25 mouse cellular contexts compared by ENCODE assay signal in the genomic region with DNA sequence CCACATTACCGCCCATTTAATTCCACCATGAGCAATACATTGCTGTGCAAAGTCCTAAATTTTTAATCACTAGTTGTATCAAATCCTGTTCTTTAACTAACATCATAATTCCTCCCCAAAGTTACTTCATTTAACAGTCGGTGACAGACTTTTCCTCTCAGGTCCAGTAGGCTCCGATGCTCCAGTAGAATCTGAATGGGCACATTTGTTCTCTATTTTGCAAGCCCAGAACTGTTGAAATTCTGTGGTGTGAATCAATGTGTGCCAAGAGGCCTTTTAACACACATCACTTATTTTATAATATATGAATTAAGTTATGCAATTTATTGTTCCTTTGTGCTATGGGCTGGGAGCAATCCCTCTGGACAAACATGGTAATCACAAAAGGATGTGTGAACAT. TPM values are rescaled to one million over a fixed set of nuclear protein-coding genes. Genes with fewer than 3 reads are reported as not detected.
DNase-seq lines count a peak whose midpoint lies in the region; ATAC-seq lines count a peak whose summit lies in the region.
"Had no signal": no experiment of that assay in that cellular context is flagged by ENCODE, and none has a peak within 500 bp of the region (broad histone marks: within the 10 kb centered on the region; RNA-seq: fewer than 3 reads in every experiment).

No protein-coding gene starts in this region.

- no peaks in the 10 kb centered on the region for H3K27me3 ChIP-seq in forebrain, embryonic 12.5 days
- no peaks in the 10 kb centered on the region for H3K27me3 ChIP-seq in heart, embryonic 12.5 days (replicated peaks)
- H3K27me3 ChIP-seq: embryonic facial prominence, embryonic 12.5 days; embryonic facial prominence, embryonic 15.5 days; forebrain, embryonic 13.5 days; heart, embryonic 13.5 days had no signal

- 91% methylated on average over 3 of the region's 3 CpGs for WGBS in forebrain, embryonic 12.5 days
- 81% methylated on average over 3 of the region's 3 CpGs for whole genome bisulfite sequencing in heart, embryonic 12.5 days

- H3K36me3 ChIP-seq in forebrain, embryonic 12.5 days (replicated peaks), result no peaks in the 10 kb centered on the region
- H3K36me3 ChIP-seq in heart, embryonic 12.5 days, result no peaks in the 10 kb centered on the region
- H3K36me3 ChIP-seq: embryonic facial prominence, embryonic 12.5 days; embryonic facial prominence, embryonic 15.5 days; heart, embryonic 13.5 days had no signal

- H3K4me1 ChIP-seq in forebrain, embryonic 12.5 days, result no peaks in the 10 kb centered on the region
- H3K4me1 ChIP-seq in heart, embryonic 12.5 days (replicated peaks), result no peaks in the 10 kb centered on the region
- H3K4me1 ChIP-seq: embryonic facial prominence, embryonic 12.5 days had no signal

- no peak overlapping the region for H3K4me2 ChIP-seq in forebrain, embryonic 12.5 days
- H3K4me2 ChIP-seq in heart, embryonic 12.5 days, result no peak overlapping the region
- H3K4me2 ChIP-seq: embryonic facial prominence, embryonic 12.5 days; embryonic facial prominence, embryonic 15.5 days; forebrain, embryonic 13.5 days; heart, embryonic 13.5 days; hindbrain, embryonic 14.5 days had no signal

- ATAC-seq in granulocyte monocyte progenitor cell, adult 5-6 weeks (replicated peaks; ENCODE audit: poor library complexity, severe bottlenecking), result peak; percentile 38
- ATAC-seq in forebrain, embryonic 12.5 days (ENCODE audit: low FRiP score), result no peak
- no peak for ATAC-seq in heart, embryonic 12.5 days (ENCODE audit: insufficient number of reproducible peaks, low FRiP score)
- ATAC-seq: activated CD4-positive, CD25-positive, alpha-beta regulatory T cell, adult 4 months; forebrain, embryonic 13.5 days; forebrain, embryonic 16.5 days; hindbrain, postnatal 0 days; inflammation-experienced regulatory T-cells, adult 6 months had no signal

- H3K27ac ChIP-seq in forebrain, embryonic 12.5 days, result no peak overlapping the region
- no peak overlapping the region for H3K27ac ChIP-seq in heart, embryonic 12.5 days (ENCODE audit: poor library complexity, severe bottlenecking)
- H3K27ac ChIP-seq: embryonic facial prominence, embryonic 12.5 days; embryonic facial prominence, embryonic 15.5 days; forebrain, embryonic 13.5 days; heart, embryonic 13.5 days; hindbrain, embryonic 14.5 days; hindbrain, postnatal 0 days had no signal

- H3K4me3 ChIP-seq in forebrain, embryonic 12.5 days (replicated peaks), result no peak overlapping the region
- H3K4me3 ChIP-seq in heart, embryonic 12.5 days, result no peak overlapping the region
- H3K4me3 ChIP-seq: embryonic facial prominence, embryonic 12.5 days; embryonic facial prominence, embryonic 15.5 days; forebrain, embryonic 13.5 days; heart, embryonic 13.5 days had no signal

- H3K9me3 ChIP-seq in forebrain, embryonic 12.5 days, result no peaks in the 10 kb centered on the region
- H3K9me3 ChIP-seq in heart, embryonic 12.5 days (replicated peaks), result no peaks in the 10 kb centered on the region
- H3K9me3 ChIP-seq: embryonic facial prominence, embryonic 12.5 days; embryonic facial prominence, embryonic 15.5 days; forebrain, embryonic 13.5 days; heart, embryonic 13.5 days had no signal

- DNase-seq in 416B (ENCODE audit: low read depth) (peak; percentile 39), adipocyte (ENCODE audit: low spot score) (peak; percentile 12)
- no peak for DNase-seq in embryo, embryonic 9.5 days (ENCODE audit: extremely low spot score)
- DNase-seq: adrenal gland, postnatal 10 days; adrenal gland, postnatal 36 days; cerebellum, adult 18-20 months; cerebellum, adult 9-10 months; cerebellum, postnatal 14 days; gastrocnemius, postnatal 10 days; gastrocnemius, postnatal 36 days; heart, adult 18-20 months; heart, postnatal 14 days; heart, postnatal 4 days had no signal

- no peak overlapping the region for H3K9ac ChIP-seq in forebrain, embryonic 12.5 days
- no peak overlapping the region for H3K9ac ChIP-seq in heart, embryonic 12.5 days
- H3K9ac ChIP-seq: embryonic facial prominence, embryonic 12.5 days; embryonic facial prominence, embryonic 15.5 days; forebrain, embryonic 13.5 days; heart, embryonic 13.5 days; hindbrain, embryonic 14.5 days had no signal

RNA-seq across cellular contexts. Expression of a gene that starts 2.3 kb away (rescaled TPM):
- total RNA-seq in granulocyte monocyte progenitor cell, adult 5-6 weeks (2014; fragmentation: Nextera tagmentation), result 4.9 TPM in 1 of 2 replicates, not detected in the other
- 2.4 and 2.8 TPM in 2 replicates for total RNA-seq in granulocyte monocyte progenitor cell, adult 5-6 weeks (2017)
- 0.76 and 1.2 TPM in 2 replicates for polyA plus RNA-seq in forebrain, embryonic 12.5 days (2016; fragmentation: Nextera tagmentation; extraction: Ambion mirVana)
- 0.09 and 0.35 TPM in 2 replicates for polyA plus RNA-seq in heart, embryonic 12.5 days (2016; fragmentation: Nextera tagmentation; extraction: Ambion mirVana)
- total RNA-seq: gastrocnemius, postnatal 36 days had no signal
